Mouse (Mus musculus): Measurements from ENCODE around the gene Zbtb38. TPM values are rescaled to one million over a fixed set of nuclear protein-coding genes. Genes with fewer than 3 reads are reported as not detected.

Zbtb38 gene
- polyA plus RNA-seq, 1 experiment from 2014 or later, result 21.0 TPM

DNA sequence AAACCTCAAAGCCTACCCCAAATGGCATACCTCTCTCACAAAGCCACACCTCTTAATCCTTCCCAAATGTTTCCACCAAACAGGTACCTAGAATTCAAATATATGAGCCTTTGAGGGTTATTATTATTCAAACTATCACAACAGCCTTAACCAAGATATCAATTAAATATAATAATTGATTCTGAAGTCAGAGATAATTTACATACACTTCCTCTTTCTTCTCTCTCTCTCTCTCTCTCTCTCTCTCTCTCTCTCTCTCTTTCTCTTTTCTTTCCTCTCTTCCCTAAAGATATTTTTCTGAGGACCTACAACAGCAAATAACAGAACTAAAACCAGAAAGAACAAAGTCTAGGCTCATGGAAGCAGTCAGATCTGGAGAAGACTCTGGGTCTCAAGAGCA is 15.2 kb upstream of the Zbtb38 start:
- ATAC-seq (replicated peaks; ENCODE audit: low FRiP score, low TSS enrichment, low read depth) (no peak), DNase-seq (ENCODE audit: low spot score) (no peak)
- Histone ChIP-seq H3K27me3 (replicated peaks; ENCODE audit: control insufficient read depth, insufficient read depth, low read length) (no peaks in the 10 kb centered on the region), H3K4me3 (ENCODE audit: low read depth, low read length) (no peak overlapping the region), H3K4me1 (replicated peaks; ENCODE audit: control insufficient read depth, insufficient read depth, low read length) (peaks cover 6% of the 10 kb centered on the region; the same call in 1 of the 2 replicates), H3K4me2 (ENCODE audit: low read length) (no peak overlapping the region), H3K9ac (ENCODE audit: low read length) (no peak overlapping the region), H3K36me3 (ENCODE audit: control insufficient read depth, insufficient read depth, low read length) (no peaks in the 10 kb centered on the region), H3K27ac (ENCODE audit: low read depth) (no peak overlapping the region), H3K9me3 (ENCODE audit: control insufficient read depth, low read length) (no peaks in the 10 kb centered on the region)

GRCm38 (mm10) chr9:96766078-96766477 is 13.4 kb upstream of the Zbtb38 start:
- DNase-seq (ENCODE audit: low spot score), result no peak
- Histone ChIP-seq H3K4me3 (ENCODE audit: low read depth, low read length) (no peak overlapping the region), H3K36me3 (ENCODE audit: control insufficient read depth, insufficient read depth, low read length) (no peaks in the 10 kb centered on the region), H3K27ac (ENCODE audit: low read depth) (no peak overlapping the region), H3K4me1 (replicated peaks; ENCODE audit: control insufficient read depth, insufficient read depth, low read length) (peaks cover 6% of the 10 kb centered on the region; the same call in 1 of the 2 replicates), H3K4me2 (ENCODE audit: low read length) (no peak overlapping the region), H3K9ac (ENCODE audit: low read length) (no peak overlapping the region), H3K9me3 (ENCODE audit: control insufficient read depth, low read length) (no peaks in the 10 kb centered on the region), H3K27me3 (replicated peaks; ENCODE audit: control insufficient read depth, insufficient read depth, low read length) (no peaks in the 10 kb centered on the region)
- ATAC-seq (replicated peaks; ENCODE audit: low FRiP score, low TSS enrichment, low read depth), result no peak

DNA sequence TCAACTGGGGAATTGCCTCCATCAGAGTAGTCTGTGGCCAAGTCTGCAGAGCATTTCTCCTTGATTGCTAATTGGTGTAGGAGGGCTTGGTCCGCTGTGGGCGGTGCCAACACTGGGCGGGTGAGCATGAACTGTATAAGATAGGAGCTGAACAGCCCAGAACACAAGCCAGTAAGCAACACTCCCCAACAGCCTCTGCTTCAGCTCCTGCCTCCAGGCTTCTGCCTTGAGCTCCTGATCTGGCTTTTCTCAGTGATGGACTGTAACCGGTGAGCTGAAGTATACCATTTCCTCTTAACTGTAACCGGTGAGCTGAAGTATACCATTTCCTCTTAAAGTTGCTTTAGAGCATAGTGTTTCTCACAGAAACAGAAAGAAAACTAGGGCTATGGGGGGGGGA is 12.8 kb upstream of the Zbtb38 start:
- H3K9ac ChIP-seq (ENCODE audit: low read length), result no peak overlapping the region
- H3K36me3 ChIP-seq (ENCODE audit: control insufficient read depth, insufficient read depth, low read length), result no peaks in the 10 kb centered on the region
- no peaks in the 10 kb centered on the region for H3K27me3 ChIP-seq (replicated peaks; ENCODE audit: control insufficient read depth, insufficient read depth, low read length)
- no peak overlapping the region for H3K4me2 ChIP-seq (ENCODE audit: low read length)
- H3K4me1 ChIP-seq (replicated peaks; ENCODE audit: control insufficient read depth, insufficient read depth, low read length), result peaks cover 6% of the 10 kb centered on the region; the same call in 1 of the 2 replicates
- 37% methylated on average over 5 of the region's 5 CpGs for WGBS
- peak; percentile 66 for ATAC-seq (replicated peaks; ENCODE audit: low FRiP score, low TSS enrichment, low read depth)
- no peak overlapping the region for H3K4me3 ChIP-seq (ENCODE audit: low read depth, low read length)
- no peak overlapping the region for H3K27ac ChIP-seq (ENCODE audit: low read depth)
- no peaks in the 10 kb centered on the region for H3K9me3 ChIP-seq (ENCODE audit: control insufficient read depth, low read length)
- DNase-seq (ENCODE audit: low spot score), result no peak

- H3K9me3 ChIP-seq (ENCODE audit: control insufficient read depth, low read length), result no peaks in the 10 kb centered on the region
- ATAC-seq (replicated peaks; ENCODE audit: low FRiP score, low TSS enrichment, low read depth), result no peak
- H3K9ac ChIP-seq (ENCODE audit: low read length), result no peak overlapping the region
- DNase-seq (ENCODE audit: low spot score), result no peak
- peaks cover 6% of the 10 kb centered on the region; the same call in 1 of the 2 replicates for H3K4me1 ChIP-seq (replicated peaks; ENCODE audit: control insufficient read depth, insufficient read depth, low read length)
- no peak overlapping the region for H3K4me2 ChIP-seq (ENCODE audit: low read length)
- H3K27ac ChIP-seq (ENCODE audit: low read depth), result no peak overlapping the region
- WGBS, result 83% methylated on average over 9 of the region's 9 CpGs
- no peaks in the 10 kb centered on the region for H3K27me3 ChIP-seq (replicated peaks; ENCODE audit: control insufficient read depth, insufficient read depth, low read length)
- no peak overlapping the region for H3K4me3 ChIP-seq (ENCODE audit: low read depth, low read length)
- no peaks in the 10 kb centered on the region for H3K36me3 ChIP-seq (ENCODE audit: control insufficient read depth, insufficient read depth, low read length)
These were observed 11.4 kb upstream of the Zbtb38 start for GRCm38 (mm10) chr9:96763847-96764631.

DNA sequence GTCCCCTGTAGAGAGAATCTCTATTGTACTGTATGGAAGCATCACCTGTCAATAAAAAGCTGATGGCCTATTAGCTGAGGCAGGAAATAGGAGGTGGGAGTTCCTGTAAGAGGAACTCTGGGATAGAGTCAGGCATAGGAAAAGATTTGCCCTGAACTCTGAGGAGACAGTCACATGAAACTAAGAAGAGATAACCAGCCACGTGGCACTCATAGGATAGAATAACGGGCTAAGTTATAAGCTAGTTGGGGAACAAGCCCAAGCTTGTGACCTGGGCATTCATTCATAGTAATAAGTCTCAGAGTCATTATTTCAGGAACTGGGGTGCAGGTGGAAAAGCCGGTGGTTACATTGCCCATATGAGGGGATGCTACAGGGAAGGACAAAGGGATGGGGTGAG is 10.4 kb upstream of the Zbtb38 start:
- no peak overlapping the region for H3K27ac ChIP-seq (ENCODE audit: low read depth)
- ATAC-seq (replicated peaks; ENCODE audit: low FRiP score, low TSS enrichment, low read depth), result no peak
- WGBS, result 96% methylated on average over 3 of the region's 3 CpGs

DNA sequence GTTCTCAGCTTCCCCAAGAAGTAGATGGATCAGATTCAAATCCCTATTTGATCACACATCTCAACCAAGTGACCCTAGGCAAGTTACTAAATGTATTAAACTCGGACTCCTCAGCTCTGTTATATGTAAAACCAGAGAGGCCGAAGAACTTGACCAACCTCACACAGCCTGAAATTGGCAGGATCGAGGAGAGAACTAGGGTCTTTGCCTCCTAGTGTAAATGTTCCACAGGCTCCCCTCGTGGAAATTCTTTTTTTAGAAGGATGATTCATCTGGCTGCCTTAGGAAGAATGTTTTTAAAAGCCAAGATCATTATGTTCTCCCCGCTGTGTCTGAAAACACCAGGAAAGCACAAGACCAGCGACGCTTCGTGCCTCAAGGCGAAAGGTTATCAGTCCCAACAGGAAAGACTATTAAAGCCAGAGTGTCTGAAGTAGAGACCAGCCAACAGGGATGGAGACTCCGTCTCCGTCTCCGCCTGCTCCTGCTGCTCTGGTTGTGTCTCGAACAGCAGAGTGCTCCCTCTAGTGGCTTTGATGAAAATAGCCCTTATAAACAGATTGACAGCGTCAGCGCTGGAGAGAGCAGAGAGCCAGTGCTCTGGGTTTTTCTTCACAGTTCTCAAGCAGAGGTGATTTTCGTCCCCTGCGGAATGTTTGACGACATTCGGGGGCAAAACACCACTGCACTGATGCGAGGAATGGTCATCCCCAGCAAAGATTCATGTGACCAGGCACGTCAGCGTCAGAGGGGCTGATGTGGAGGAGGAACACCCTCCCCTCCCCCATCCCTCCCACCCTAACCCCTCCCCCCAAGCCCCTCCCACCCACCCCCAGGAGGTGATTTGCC is 6.3 kb upstream of the Zbtb38 start:
- 10% methylated on average over 22 of the region's 22 CpGs for WGBS
- Histone ChIP-seq H3K27me3 (replicated peaks; ENCODE audit: control insufficient read depth, insufficient read depth, low read length) (no peaks in the 10 kb centered on the region), H3K9me3 (ENCODE audit: control insufficient read depth, low read length) (no peaks in the 10 kb centered on the region), H3K9ac (ENCODE audit: low read length) (peak overlapping the region; percentile 25), H3K4me3 (ENCODE audit: low read depth, low read length) (peak overlapping the region; percentile 32), H3K4me2 (ENCODE audit: low read length) (peak overlapping the region; percentile 43), H3K36me3 (ENCODE audit: control insufficient read depth, insufficient read depth, low read length) (no peaks in the 10 kb centered on the region), H3K4me1 (replicated peaks; ENCODE audit: control insufficient read depth, insufficient read depth, low read length) (no peaks in the 10 kb centered on the region), H3K27ac (ENCODE audit: low read depth) (no peak overlapping the region)
- ATAC-seq (replicated peaks; ENCODE audit: low FRiP score, low TSS enrichment, low read depth), result peak; percentile 91
- peak; percentile 84 for DNase-seq (ENCODE audit: low spot score)

More for the DNA sequence above, 10.4 kb upstream of the Zbtb38 start:
- Histone ChIP-seq H3K4me3 (ENCODE audit: low read depth, low read length) (no peak overlapping the region), H3K36me3 (ENCODE audit: control insufficient read depth, insufficient read depth, low read length) (no peaks in the 10 kb centered on the region), H3K27me3 (replicated peaks; ENCODE audit: control insufficient read depth, insufficient read depth, low read length) (no peaks in the 10 kb centered on the region), H3K9me3 (ENCODE audit: control insufficient read depth, low read length) (no peaks in the 10 kb centered on the region), H3K4me2 (ENCODE audit: low read length) (no peak overlapping the region), H3K4me1 (replicated peaks; ENCODE audit: control insufficient read depth, insufficient read depth, low read length) (peaks cover 6% of the 10 kb centered on the region; the same call in 1 of the 2 replicates), H3K9ac (ENCODE audit: low read length) (no peak overlapping the region)
- DNase-seq (ENCODE audit: low spot score), result no peak

DNA sequence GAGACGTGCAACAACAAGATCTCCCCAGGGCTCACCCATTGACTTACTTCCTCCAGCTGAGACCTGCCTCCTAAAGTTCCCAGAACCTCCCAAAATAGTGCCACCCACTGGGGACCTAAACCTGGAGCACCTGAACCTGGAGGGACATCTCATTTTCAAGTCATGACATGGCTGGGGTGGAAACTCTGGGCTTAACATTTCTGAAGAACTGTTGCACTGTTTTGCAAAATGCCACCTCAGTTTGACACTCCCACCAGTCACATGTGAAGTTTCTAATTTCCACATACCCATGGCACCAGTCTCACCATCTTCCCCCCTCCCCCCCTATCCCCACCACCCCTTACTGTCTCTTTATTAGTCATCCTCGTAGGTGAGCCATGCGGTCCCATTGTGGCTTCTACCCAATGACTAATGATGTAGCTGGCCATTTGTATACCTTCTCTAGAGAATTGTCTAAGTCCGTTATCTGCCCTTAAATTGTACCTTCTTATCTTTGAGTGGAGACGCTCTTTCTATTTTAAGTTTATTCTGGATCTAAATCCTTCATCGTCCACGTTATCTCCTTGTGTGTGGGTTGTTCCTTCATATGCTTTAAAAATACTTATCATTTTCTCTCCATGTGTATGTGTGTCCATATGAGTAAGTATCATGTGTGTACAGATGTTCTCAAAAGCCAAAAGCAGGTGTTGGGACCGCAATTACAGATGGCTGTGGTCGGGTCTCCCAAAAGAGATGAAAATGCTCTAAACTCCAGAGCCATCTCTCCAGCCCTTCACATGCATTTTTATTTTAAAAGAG is 4.2 kb upstream of the Zbtb38 start:
- Histone ChIP-seq H3K36me3 (ENCODE audit: control insufficient read depth, insufficient read depth, low read length) (no peaks in the 10 kb centered on the region), H3K4me1 (replicated peaks; ENCODE audit: control insufficient read depth, insufficient read depth, low read length) (peaks cover 7% of the 10 kb centered on the region; the same call in 1 of the 2 replicates), H3K9ac (ENCODE audit: low read length) (no peak overlapping the region), H3K4me2 (ENCODE audit: low read length) (no peak overlapping the region), H3K9me3 (ENCODE audit: control insufficient read depth, low read length) (no peaks in the 10 kb centered on the region), H3K27ac (ENCODE audit: low read depth) (no peak overlapping the region), H3K4me3 (ENCODE audit: low read depth, low read length) (no peak overlapping the region), H3K27me3 (replicated peaks; ENCODE audit: control insufficient read depth, insufficient read depth, low read length) (no peaks in the 10 kb centered on the region)
- ATAC-seq (replicated peaks; ENCODE audit: low FRiP score, low TSS enrichment, low read depth), result no peak
- no peak for DNase-seq (ENCODE audit: low spot score)
- 88% methylated on average over 9 of the region's 9 CpGs for WGBS

GRCm38 (mm10) chr9:96755761-96756160 is 3.1 kb upstream of the Zbtb38 start:
- Histone ChIP-seq H3K9me3 (ENCODE audit: control insufficient read depth, low read length) (no peaks in the 10 kb centered on the region), H3K9ac (ENCODE audit: low read length) (no peak overlapping the region), H3K4me1 (replicated peaks; ENCODE audit: control insufficient read depth, insufficient read depth, low read length) (peaks cover 7% of the 10 kb centered on the region; the same call in 1 of the 2 replicates), H3K4me2 (ENCODE audit: low read length) (no peak overlapping the region), H3K27ac (ENCODE audit: low read depth) (no peak overlapping the region), H3K36me3 (ENCODE audit: control insufficient read depth, insufficient read depth, low read length) (no peaks in the 10 kb centered on the region), H3K27me3 (replicated peaks; ENCODE audit: control insufficient read depth, insufficient read depth, low read length) (no peaks in the 10 kb centered on the region), H3K4me3 (ENCODE audit: low read depth, low read length) (no peak overlapping the region)
- DNase-seq (ENCODE audit: low spot score), result no peak
- ATAC-seq (replicated peaks; ENCODE audit: low FRiP score, low TSS enrichment, low read depth), result no peak
- WGBS, result 85% methylated on average over 11 of the region's 11 CpGs
